Mouse (Mus musculus): ENCODE results near the gene Olfr1085. TPM values are rescaled to one million over a fixed set of nuclear protein-coding genes. Genes with fewer than 3 reads are reported as not detected.

Gene Olfr1085
- polyA plus RNA-seq (2014; fragmentation: Illumina TruSeq; extraction: RNeasy Lipid Tissue Mini Kit (QIAGEN cat#74804); ENCODE audit: low read depth, low replicate concordance) = not detected

DNA sequence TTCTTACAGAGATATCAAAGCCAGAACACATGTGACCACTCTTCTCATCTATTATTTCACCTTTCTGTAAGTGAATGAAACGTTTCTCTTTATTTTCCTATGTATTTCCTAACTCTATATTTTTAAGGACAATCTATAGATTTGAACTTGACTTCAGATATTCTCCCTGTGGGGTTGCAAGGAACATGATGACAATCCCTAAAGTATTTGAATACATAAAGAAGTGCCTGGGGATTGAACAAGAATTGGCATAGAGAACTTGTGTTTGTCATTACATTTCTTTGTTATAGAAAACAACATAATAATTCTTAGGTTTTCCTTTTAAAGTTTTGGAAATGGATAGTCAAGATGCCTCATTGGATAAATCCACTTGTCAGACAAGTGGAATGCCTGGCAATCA, at the start of gene Olfr1085:
Gene Olfr1085, minus strand, starts transcription at position 101 of the 400 bp plus-strand sequence.

DNA sequence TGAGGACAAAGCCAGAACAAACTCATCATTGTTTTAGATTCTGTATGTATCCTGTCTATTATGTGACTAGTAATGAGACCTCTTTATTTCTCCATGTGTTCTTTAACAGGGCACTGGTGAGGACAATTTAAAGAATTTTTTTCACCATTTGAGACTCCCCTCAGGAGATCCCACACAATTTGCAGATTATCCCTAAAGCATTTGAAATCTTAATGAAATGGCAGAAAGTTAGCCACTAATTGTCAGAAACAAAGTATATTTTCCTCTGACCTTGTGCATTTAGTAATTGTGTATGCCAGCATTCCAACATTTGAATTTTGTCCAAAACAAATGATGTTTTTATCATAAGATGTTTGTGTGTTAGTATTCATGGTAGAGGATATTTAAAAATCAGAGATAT, 36.5 kb upstream of the Olfr1085 start, which contains the start of gene Olfr1087:
Gene Olfr1087, minus strand, starts transcription at position 101 of the 400 bp plus-strand sequence.

DNA sequence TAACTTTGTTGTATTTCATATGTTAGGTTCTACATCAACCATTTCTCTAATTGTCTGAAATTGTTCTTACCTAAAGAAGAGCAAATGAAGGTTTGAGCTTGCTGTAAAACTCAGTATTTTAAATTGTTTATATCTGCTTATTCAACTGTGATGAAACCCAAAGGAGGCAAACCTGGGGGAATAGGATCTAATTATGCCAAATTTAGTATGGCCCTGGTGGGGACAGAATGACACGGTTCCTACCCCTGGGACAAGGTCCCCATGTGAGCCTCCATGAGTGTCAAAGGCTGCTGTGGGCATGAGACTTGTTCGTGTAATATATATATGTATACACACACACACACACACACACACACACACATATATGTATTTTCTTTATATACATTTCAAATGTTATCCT, 18.2 kb upstream of the Olfr1085 start, which contains the start of gene Olfr1086:
Gene Olfr1086, minus strand, starts transcription at position 101 of the 400 bp plus-strand sequence.

DNA sequence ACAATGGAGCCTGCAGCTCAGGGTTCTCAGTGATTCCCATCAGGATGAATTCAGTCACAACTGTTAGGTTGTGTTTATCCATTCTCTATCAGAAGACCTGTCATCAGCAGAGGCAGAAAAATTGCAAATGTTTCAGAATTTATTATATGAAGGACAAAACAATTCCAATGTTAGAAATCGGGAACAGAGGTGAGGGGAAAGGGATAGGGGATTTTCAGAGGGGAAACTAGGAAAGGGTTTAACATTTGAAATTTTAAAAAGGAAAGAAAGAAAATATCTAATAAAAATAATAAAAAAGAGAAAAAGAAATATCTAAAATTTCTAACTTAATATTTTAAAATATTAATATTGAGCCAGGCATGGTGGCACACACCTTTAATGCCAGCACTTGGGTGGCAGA, 22.2 kb downstream of the Olfr1085 start, which contains the start of gene Olfr1084:
Gene Olfr1084, minus strand, starts transcription at position 101 of the 400 bp plus-strand sequence.

Other genes starting within 250 kb of the Olfr1085 start
- not detected for gene Olfr1061, start 248.0 kb downstream of the Olfr1085 start, polyA plus RNA-seq (2014; fragmentation: Illumina TruSeq; extraction: RNeasy Lipid Tissue Mini Kit (QIAGEN cat#74804); ENCODE audit: low read depth, low replicate concordance)
- not detected for gene Olfr1062, start 235.3 kb downstream of the Olfr1085 start, polyA plus RNA-seq (2014; fragmentation: Illumina TruSeq; extraction: RNeasy Lipid Tissue Mini Kit (QIAGEN cat#74804); ENCODE audit: low read depth, low replicate concordance)
- not detected for gene Olfr1065, start 211.4 kb downstream of the Olfr1085 start, polyA plus RNA-seq (2014; fragmentation: Illumina TruSeq; extraction: RNeasy Lipid Tissue Mini Kit (QIAGEN cat#74804); ENCODE audit: low read depth, low replicate concordance)
- not detected for gene Olfr1066, start 205.8 kb downstream of the Olfr1085 start, polyA plus RNA-seq (2014; fragmentation: Illumina TruSeq; extraction: RNeasy Lipid Tissue Mini Kit (QIAGEN cat#74804); ENCODE audit: low read depth, low replicate concordance)
- not detected for gene Olfr228, start 174.6 kb downstream of the Olfr1085 start, polyA plus RNA-seq (2014; fragmentation: Illumina TruSeq; extraction: RNeasy Lipid Tissue Mini Kit (QIAGEN cat#74804); ENCODE audit: low read depth, low replicate concordance)
- not detected for gene Olfr1076, start 153.6 kb downstream of the Olfr1085 start, polyA plus RNA-seq (2014; fragmentation: Illumina TruSeq; extraction: RNeasy Lipid Tissue Mini Kit (QIAGEN cat#74804); ENCODE audit: low read depth, low replicate concordance)
- gene Olfr1079, start 119.5 kb downstream of the Olfr1085 start, polyA plus RNA-seq (2014; fragmentation: Illumina TruSeq; extraction: RNeasy Lipid Tissue Mini Kit (QIAGEN cat#74804); ENCODE audit: low read depth, low replicate concordance) = not detected
- not detected for gene Olfr1080, start 103.8 kb downstream of the Olfr1085 start, polyA plus RNA-seq (2014; fragmentation: Illumina TruSeq; extraction: RNeasy Lipid Tissue Mini Kit (QIAGEN cat#74804); ENCODE audit: low read depth, low replicate concordance)
- not detected for gene Olfr1082, start 63.1 kb downstream of the Olfr1085 start, polyA plus RNA-seq (2014; fragmentation: Illumina TruSeq; extraction: RNeasy Lipid Tissue Mini Kit (QIAGEN cat#74804); ENCODE audit: low read depth, low replicate concordance)
- not detected for gene Olfr1084, start 22.3 kb downstream of the Olfr1085 start, polyA plus RNA-seq (2014; fragmentation: Illumina TruSeq; extraction: RNeasy Lipid Tissue Mini Kit (QIAGEN cat#74804); ENCODE audit: low read depth, low replicate concordance)
- not detected for gene Olfr1086, start 18.1 kb upstream of the Olfr1085 start, polyA plus RNA-seq (2014; fragmentation: Illumina TruSeq; extraction: RNeasy Lipid Tissue Mini Kit (QIAGEN cat#74804); ENCODE audit: low read depth, low replicate concordance)
- gene Olfr1087, start 36.4 kb upstream of the Olfr1085 start, polyA plus RNA-seq (2014; fragmentation: Illumina TruSeq; extraction: RNeasy Lipid Tissue Mini Kit (QIAGEN cat#74804); ENCODE audit: low read depth, low replicate concordance) = not detected
- not detected for gene Olfr1089, start 71.7 kb upstream of the Olfr1085 start, polyA plus RNA-seq (2014; fragmentation: Illumina TruSeq; extraction: RNeasy Lipid Tissue Mini Kit (QIAGEN cat#74804); ENCODE audit: low read depth, low replicate concordance)
- gene Olfr1090, start 97.0 kb upstream of the Olfr1085 start, polyA plus RNA-seq (2014; fragmentation: Illumina TruSeq; extraction: RNeasy Lipid Tissue Mini Kit (QIAGEN cat#74804); ENCODE audit: low read depth, low replicate concordance) = not detected
- not detected for gene Olfr1093, start 120.5 kb upstream of the Olfr1085 start, polyA plus RNA-seq (2014; fragmentation: Illumina TruSeq; extraction: RNeasy Lipid Tissue Mini Kit (QIAGEN cat#74804); ENCODE audit: low read depth, low replicate concordance)
- gene Olfr141, start 148.0 kb upstream of the Olfr1085 start, polyA plus RNA-seq (2014; fragmentation: Illumina TruSeq; extraction: RNeasy Lipid Tissue Mini Kit (QIAGEN cat#74804); ENCODE audit: low read depth, low replicate concordance) = not detected
- gene Olfr1094, start 162.6 kb upstream of the Olfr1085 start, polyA plus RNA-seq (2014; fragmentation: Illumina TruSeq; extraction: RNeasy Lipid Tissue Mini Kit (QIAGEN cat#74804); ENCODE audit: low read depth, low replicate concordance) = not detected
- gene Olfr1095, start 189.7 kb upstream of the Olfr1085 start, polyA plus RNA-seq (2014; fragmentation: Illumina TruSeq; extraction: RNeasy Lipid Tissue Mini Kit (QIAGEN cat#74804); ENCODE audit: low read depth, low replicate concordance) = not detected
- gene Gm13723, start 212.8 kb upstream of the Olfr1085 start, polyA plus RNA-seq (2014; fragmentation: Illumina TruSeq; extraction: RNeasy Lipid Tissue Mini Kit (QIAGEN cat#74804); ENCODE audit: low read depth, low replicate concordance) = not detected
- gene Olfr1097, start 230.2 kb upstream of the Olfr1085 start, polyA plus RNA-seq (2014; fragmentation: Illumina TruSeq; extraction: RNeasy Lipid Tissue Mini Kit (QIAGEN cat#74804); ENCODE audit: low read depth, low replicate concordance) = not detected

Data from adrenal gland, adult 10 weeks (tissue).